Mouse (Mus musculus) MEL (cell line): Measurements from ENCODE around the gene Tbx19. TPM values are rescaled to one million over a fixed set of nuclear protein-coding genes. Genes with fewer than 3 reads are reported as not detected.

Source experiments
- DNase-seq: peaks from one replicate; pipeline ENCODE4 v3.0.0; 2011; ENCODE audit warnings: low read depth, low spot score
- H3K27ac ChIP-seq: 2 replicates; pipeline ENCODE4 v1.5.1; 2012; ENCODE audit warnings: low read depth, mild to moderate bottlenecking, control low read depth, low read length, moderate library complexity; ENCODE audit not compliant: control insufficient read depth
- H3K27me3 ChIP-seq, 2 experiments: fragments of 150-350 bp in 1 of 2; sonication (generic) in 1 of 2; 2 replicates each; pipeline ENCODE4 v1.6.1; 2012; ENCODE audit warnings: low read length in 2 of 2, mild to moderate bottlenecking in 2 of 2, improper control_type of control experiment in 1 of 2, moderate library complexity in 1 of 2; ENCODE audit not compliant: insufficient read depth in 2 of 2, control insufficient read depth in 1 of 2
- H3K36me3 ChIP-seq, 2 experiments: 2 replicates each; pipeline ENCODE4 v1.6.1; 2012 to 2014; ENCODE audit warnings: low read length in 2 of 2, improper control_type of control experiment in 1 of 2, inconsistent platforms in 1 of 2, mild to moderate bottlenecking in 1 of 2; ENCODE audit not compliant: insufficient read depth in 2 of 2, control insufficient read depth in 1 of 2
- H3K4me1 ChIP-seq, 2 experiments: fragments of 150-350 bp in 1 of 2; sonication (generic) in 1 of 2; 2 replicates each; pipeline ENCODE4 v1.6.1; 2012; ENCODE audit warnings: low read length in 2 of 2, improper control_type of control experiment in 1 of 2, mild to moderate bottlenecking in 1 of 2; ENCODE audit not compliant: insufficient read depth in 2 of 2, control insufficient read depth in 1 of 2
- H3K4me3 ChIP-seq, 2 experiments: fragments of 150-350 bp in 1 of 2; sonication (generic) in 1 of 2; 2 replicates each; pipeline ENCODE4 v1.5.1; 2012; ENCODE audit warnings: low read depth in 2 of 2, low read length in 2 of 2, mild to moderate bottlenecking in 2 of 2, moderate library complexity in 2 of 2, control low read depth in 1 of 2, improper control_type of control experiment in 1 of 2; ENCODE audit not compliant: control insufficient read depth in 1 of 2, insufficient read depth in 1 of 2
- H3K79me2 ChIP-seq: 2 replicates; pipeline ENCODE4 v1.6.1; 2012; ENCODE audit warnings: mild to moderate bottlenecking, low read length, moderate library complexity; ENCODE audit not compliant: control insufficient read depth, poor library complexity, insufficient read depth
- H3K9ac ChIP-seq: 2 replicates; pipeline ENCODE4 v1.6.1; 2012; ENCODE audit warnings: low read depth, mild to moderate bottlenecking, control low read depth, low read length, moderate library complexity; ENCODE audit not compliant: control insufficient read depth, poor library complexity, severe bottlenecking
- H3K9me3 ChIP-seq: fragments of 150-350 bp; sonication (generic); replicated peaks from 2 replicates; pipeline ENCODE4 v1.6.1; 2012; ENCODE audit warnings: mild to moderate bottlenecking, low read length, improper control_type of control experiment, moderate library complexity; ENCODE audit not compliant: insufficient read depth
- BHLHE40 ChIP-seq: IDR thresholded peaks from 2 replicates; pipeline ENCODE4 v1.6.1; 2012; ENCODE audit warnings: low read depth, mild to moderate bottlenecking, inconsistent platforms, low read length, improper control_type of control experiment, borderline replicate concordance
- CHD1 ChIP-seq: IDR thresholded peaks from 2 replicates; pipeline ENCODE4 v1.6.1; 2012; ENCODE audit warnings: low read depth, mild to moderate bottlenecking, inconsistent platforms, low read length, improper control_type of control experiment
- CHD2 ChIP-seq: IDR thresholded peaks from 2 replicates; pipeline ENCODE4 v1.6.1; 2011; ENCODE audit warnings: low read length, improper control_type of control experiment
- CTCF ChIP-seq, 3 experiments: IDR thresholded peaks in 2 of 3; conservative IDR thresholded peaks in 1 of 3; 2 replicates each; pipeline ENCODE4 v1.5.1; 2011 to 2012; ENCODE audit warnings: low read length in 3 of 3, low read depth in 2 of 3, mild to moderate bottlenecking in 2 of 3, improper control_type of control experiment in 1 of 3, inconsistent platforms in 1 of 3, mixed read lengths in 1 of 3, moderate library complexity in 1 of 3; ENCODE audit not compliant: control insufficient read depth in 1 of 3, insufficient read depth in 1 of 3, poor library complexity in 1 of 3, severe bottlenecking in 1 of 3
- E2F4 ChIP-seq: IDR thresholded peaks from 2 replicates; pipeline ENCODE4 v1.6.1; 2011; ENCODE audit warnings: low read depth, low read length, improper control_type of control experiment, borderline replicate concordance
- ETS1 ChIP-seq: IDR thresholded peaks from 2 replicates; pipeline ENCODE4 v1.6.1; 2012; ENCODE audit warnings: low read depth, mild to moderate bottlenecking, inconsistent platforms, low read length, improper control_type of control experiment, moderate library complexity
- GATA1 ChIP-seq: IDR thresholded peaks from 2 replicates; pipeline ENCODE4 v1.6.1; 2011; ENCODE audit warnings: low read depth, low read length, improper control_type of control experiment
- HCFC1 ChIP-seq: IDR thresholded peaks from 2 replicates; pipeline ENCODE4 v1.6.1; 2012; ENCODE audit warnings: low read depth, mild to moderate bottlenecking, inconsistent platforms, low read length, improper control_type of control experiment, moderate library complexity
- JUND ChIP-seq: IDR thresholded peaks from 2 replicates; pipeline ENCODE4 v1.6.1; 2011; ENCODE audit warnings: low read depth, mild to moderate bottlenecking, improper control_type of control experiment, low read length
- MAFK ChIP-seq: IDR thresholded peaks from 2 replicates; pipeline ENCODE4 v1.6.1; 2011; ENCODE audit warnings: low read depth, mild to moderate bottlenecking, low read length, improper control_type of control experiment, borderline replicate concordance
- MAZ ChIP-seq: IDR thresholded peaks from 2 replicates; pipeline ENCODE4 v1.6.1; 2012; ENCODE audit warnings: low read depth, mild to moderate bottlenecking, inconsistent platforms, low read length, improper control_type of control experiment
- MEF2A ChIP-seq: IDR thresholded peaks from 2 replicates; pipeline ENCODE4 v1.6.1; 2014; ENCODE audit warnings: low read depth, mild to moderate bottlenecking, inconsistent platforms, low read length, improper control_type of control experiment; ENCODE audit not compliant: poor library complexity, insufficient replicate concordance, severe bottlenecking; ENCODE audit errors: extremely low read depth
- MXI1 ChIP-seq: IDR thresholded peaks from 2 replicates; pipeline ENCODE4 v1.6.1; 2011; ENCODE audit warnings: mild to moderate bottlenecking, low read depth, low read length, improper control_type of control experiment
- MYC ChIP-seq: IDR thresholded peaks from 2 replicates; pipeline ENCODE4 v1.6.1; 2011; ENCODE audit warnings: low read depth, mild to moderate bottlenecking, low read length, improper control_type of control experiment, moderate library complexity
- NRF1 ChIP-seq: IDR thresholded peaks from 2 replicates; pipeline ENCODE4 v1.6.1; 2014; ENCODE audit warnings: low read depth, mild to moderate bottlenecking, inconsistent platforms, low read length, improper control_type of control experiment, moderate library complexity; ENCODE audit not compliant: poor library complexity, insufficient read depth, severe bottlenecking
- POLR2A ChIP-seq, 2 experiments: IDR thresholded peaks; 2 replicates each; pipeline ENCODE4 v1.6.1; 2011 to 2012; ENCODE audit warnings: low read length in 2 of 2, mild to moderate bottlenecking in 2 of 2, control low read depth in 1 of 2, improper control_type of control experiment in 1 of 2, low read depth in 1 of 2, moderate library complexity in 1 of 2; ENCODE audit not compliant: control insufficient read depth in 1 of 2, insufficient read depth in 1 of 2, poor library complexity in 1 of 2
- POLR2AphosphoS2 ChIP-seq: IDR thresholded peaks from 2 replicates; pipeline ENCODE4 v1.6.1; 2011; ENCODE audit warnings: low read length, improper control_type of control experiment
- POLR2AphosphoS5 ChIP-seq: IDR thresholded peaks from 2 replicates; pipeline ENCODE4 v1.6.1; 2012; ENCODE audit warnings: low read depth, borderline replicate concordance, mild to moderate bottlenecking, inconsistent platforms, low read length, moderate library complexity, mixed read lengths
- RCOR1 ChIP-seq: IDR thresholded peaks from 2 replicates; pipeline ENCODE4 v1.6.1; 2012; ENCODE audit warnings: low read depth, mild to moderate bottlenecking, inconsistent platforms, low read length, improper control_type of control experiment
- SMC3 ChIP-seq: IDR thresholded peaks from 2 replicates; pipeline ENCODE4 v1.6.1; 2011; ENCODE audit warnings: low read depth, low read length, improper control_type of control experiment
- TAL1 ChIP-seq: IDR thresholded peaks from 2 replicates; pipeline ENCODE4 v1.6.1; 2012; ENCODE audit warnings: mild to moderate bottlenecking, inconsistent platforms, low read length, moderate library complexity, mixed read lengths
- TBP ChIP-seq: IDR thresholded peaks from 2 replicates; pipeline ENCODE4 v1.8.0; 2011; ENCODE audit warnings: low read depth, low read length, improper control_type of control experiment
- TCF12 ChIP-seq: IDR thresholded peaks from 2 replicates; pipeline ENCODE4 v1.6.1; 2014; ENCODE audit warnings: low read depth, mild to moderate bottlenecking, inconsistent platforms, low read length, improper control_type of control experiment, moderate library complexity
- UBTF ChIP-seq: IDR thresholded peaks from 2 replicates; pipeline ENCODE4 v1.6.1; 2012; ENCODE audit warnings: low read depth, mild to moderate bottlenecking, inconsistent platforms, low read length, improper control_type of control experiment, moderate library complexity, borderline replicate concordance; ENCODE audit not compliant: insufficient read depth
- ZKSCAN1 ChIP-seq: IDR thresholded peaks from 2 replicates; pipeline ENCODE4 v1.6.1; 2012; ENCODE audit warnings: low read depth, mild to moderate bottlenecking, inconsistent platforms, low read length, improper control_type of control experiment, moderate library complexity
- ZMIZ1 ChIP-seq: IDR thresholded peaks from 2 replicates; pipeline ENCODE4 v1.6.1; 2012; ENCODE audit warnings: low read depth, mild to moderate bottlenecking, inconsistent platforms, low read length, improper control_type of control experiment, moderate library complexity
- ZNF384 ChIP-seq: IDR thresholded peaks from 2 replicates; pipeline ENCODE4 v1.6.1; 2012; ENCODE audit warnings: low read depth, mild to moderate bottlenecking, inconsistent platforms, low read length, improper control_type of control experiment
- polyA plus RNA-seq, 2 experiments: library from polyadenylated mRNA; stranded (reverse) in 1 of 2; unstranded in 1 of 2; fragments of >175 nt in 1 of 2; fragments of >200 nt in 1 of 2; gene quantifications; 2 replicates each; pipeline versions ENCODE4 v1.2.1 to v1.2.4; 2012; ENCODE audit warnings: low replicate concordance in 2 of 2, low read depth in 1 of 2; ENCODE audit not compliant: insufficient read length in 2 of 2, insufficient read depth in 1 of 2, missing spikeins in 1 of 2
- total RNA-seq: library from RNA; depleted of rRNA; stranded (reverse); fragments of 300-350 nt; gene quantifications from 2 replicates; pipeline ENCODE4 v1.2.3, GENCODE M21; 2012; rRNA removed

Tbx19 gene
- total RNA-seq (not detected in 2 replicates), polyA plus RNA-seq (under 1 TPM in 1 of 2 experiments, not detected in 1; 0.19 TPM)

DNA sequence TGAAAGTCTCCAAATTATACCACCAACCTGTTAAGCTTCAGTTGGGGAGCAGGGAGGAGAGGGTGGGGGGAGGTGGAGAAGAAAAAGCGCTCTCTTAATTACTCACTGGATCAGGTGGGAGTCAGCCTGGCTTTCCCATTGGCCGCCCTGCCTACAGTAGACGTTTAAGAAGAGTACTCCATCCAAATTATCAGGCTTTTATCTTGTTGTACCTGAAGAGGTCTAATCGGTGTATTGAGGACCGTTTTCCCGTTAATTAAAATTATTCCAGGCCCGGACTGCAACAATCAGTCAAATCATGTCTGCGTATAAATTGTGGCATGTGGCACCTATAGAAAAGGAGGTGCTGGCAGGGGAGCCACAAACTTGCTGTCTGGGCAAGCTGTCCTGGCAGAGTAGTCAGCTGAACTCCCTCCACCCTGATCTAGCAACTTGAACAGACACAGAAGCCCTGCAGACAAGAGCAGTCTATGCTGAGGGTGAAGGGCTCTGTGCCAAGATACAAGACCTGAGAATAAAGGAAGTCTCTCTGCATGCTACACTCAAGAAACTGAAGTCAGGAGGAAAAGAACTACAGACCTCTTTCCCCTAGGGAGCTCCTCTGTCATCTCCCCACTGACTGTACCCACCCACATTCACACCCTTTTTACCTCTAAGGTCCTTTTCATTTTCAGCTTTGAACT, at the start of gene Tbx19:
Gene Tbx19 (minus strand): TSS at position 51 of the 683 bp plus-strand sequence.
- H3K27ac ChIP-seq = no peak within 1 kb of the TSS
- TF ChIP-seq CHD2 (no peak), RCOR1 (no peak), MAZ (no peak), UBTF (no peak), ZKSCAN1 (no peak), HCFC1 (no peak), POLR2A (IDR thresholded peaks at IDR 0.05; ENCODE audit: control insufficient read depth in 1 of 2, insufficient read depth in 1 of 2, low read depth in 1 of 2, low read length in 2 of 2, poor library complexity in 1 of 2) (no peak), ETS1 (no peak), POLR2AphosphoS2 (no peak), NRF1 (no peak), MAFK (no peak), BHLHE40 (no peak), ZMIZ1 (no peak), MXI1 (no peak), TAL1 (no peak), CTCF (IDR thresholded peaks at IDR 0.05 in 2 of 3, conservative IDR thresholded peaks at IDR 0.05 in 1 of 3; ENCODE audit: control insufficient read depth in 1 of 3, insufficient read depth in 1 of 3, low read depth in 2 of 3, low read length in 3 of 3, poor library complexity in 1 of 3, severe bottlenecking in 1 of 3) (no peak)
- H3K36me3 ChIP-seq = no peaks in the 10 kb centered on the region
- H3K9me3 ChIP-seq = no peaks in the 10 kb centered on the region
- H3K9ac ChIP-seq = no peak within 1 kb of the TSS
- peaks cover 0 to 2% of the 10 kb centered on the region in 2 experiments; a peak in 1 of 4 replicates for H3K27me3 ChIP-seq
- H3K4me1 ChIP-seq = no peaks in the 10 kb centered on the region
- H3K4me3 ChIP-seq = no peak within 1 kb of the TSS
- H3K79me2 ChIP-seq = no peaks in the 10 kb centered on the region
- peak; percentile 51 for DNase-seq

GRCm38 (mm10) chr1:165205591-165205990, 45.0 kb upstream of the Tbx19 start:
- Histone ChIP-seq H3K79me2 (no peaks in the 10 kb centered on the region), H3K27me3 (no peaks in the 10 kb centered on the region; a peak in 1 of 4 replicates), H3K36me3 (no peaks in the 10 kb centered on the region), H3K9me3 (no peaks in the 10 kb centered on the region), H3K9ac (no peak overlapping the region), H3K4me1 (no peaks in the 10 kb centered on the region), H3K27ac (no peak overlapping the region), H3K4me3 (no peak overlapping the region)
- TF ChIP-seq ETS1 (no peak), ZNF384 (no peak), SMC3 (no peak), BHLHE40 (no peak), POLR2A (IDR thresholded peaks at IDR 0.05; ENCODE audit: control insufficient read depth in 1 of 2, insufficient read depth in 1 of 2, low read depth in 1 of 2, low read length in 2 of 2, poor library complexity in 1 of 2) (no peak), JUND (no peak), MEF2A (no peak), TBP (no peak), CHD2 (no peak), POLR2AphosphoS2 (no peak), POLR2AphosphoS5 (no peak), TCF12 (no peak), MYC (no peak), HCFC1 (no peak), GATA1 (no peak), TAL1 (no peak), CHD1 (no peak), MXI1 (no peak), E2F4 (no peak)
- DNase-seq = no peak
